Comparison of ENCODE assay signal across 13 mouse cellular contexts in the genomic region with DNA sequence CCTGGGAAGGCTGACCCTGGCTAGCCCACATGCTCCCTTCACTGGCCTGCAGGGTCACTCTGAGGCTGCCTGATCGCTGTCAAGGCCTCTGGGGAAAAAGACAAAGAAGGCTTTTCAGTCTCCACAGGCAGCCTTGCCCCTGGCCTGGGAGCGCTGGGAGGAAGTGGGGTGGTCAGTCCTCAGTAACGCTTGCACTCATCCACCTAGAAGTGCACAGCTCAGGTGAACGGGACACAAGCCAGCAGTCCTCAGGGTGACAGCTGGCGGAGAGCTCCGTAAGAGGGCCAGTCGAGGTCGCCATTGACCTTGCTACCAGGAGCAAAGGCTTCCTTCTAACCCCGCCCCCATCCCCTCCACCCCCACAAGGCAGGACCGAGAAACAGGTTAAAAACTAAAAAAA. TPM values are rescaled to one million over a fixed set of nuclear protein-coding genes. Genes with fewer than 3 reads are reported as not detected.
DNase-seq lines count a peak whose midpoint lies in the region; ATAC-seq and TF ChIP-seq lines count a peak whose summit lies in the region.
"Had no signal": no experiment of that assay in that cellular context is flagged by ENCODE, and none has a peak within 500 bp of the region (broad histone marks: within the 10 kb centered on the region; RNA-seq: fewer than 3 reads in every experiment).

No protein-coding gene starts in this region.

- H3K27me3 ChIP-seq in hindbrain, embryonic 10.5 days (ENCODE audit: insufficient read depth, poor library complexity, severe bottlenecking), result no peaks in the 10 kb centered on the region
- no peaks in the 10 kb centered on the region for H3K27me3 ChIP-seq in hindbrain, postnatal 0 days (ENCODE audit: insufficient read depth, low read length)
- no peaks in the 10 kb centered on the region for H3K27me3 ChIP-seq in testis, adult 2 months (ENCODE audit: control insufficient read depth, insufficient read depth, low read length)
- no peaks in the 10 kb centered on the region for H3K27me3 ChIP-seq in limb, embryonic 12.5 days

- peak overlapping the region; percentile 80 for H3K27ac ChIP-seq in hindbrain, embryonic 10.5 days
- H3K27ac ChIP-seq in hindbrain, postnatal 0 days, result no peak overlapping the region
- H3K27ac ChIP-seq in testis, adult 2 months (ENCODE audit: control insufficient read depth, insufficient read depth, low read depth, low read length), result peak overlapping the region; percentile 54; the same call in 1 of the 2 replicates
- H3K27ac ChIP-seq in limb, embryonic 12.5 days, result peak overlapping the region; percentile 84
- H3K27ac ChIP-seq: hindbrain, embryonic 15.5 days had no signal

- 44% methylated on average over 10 of the region's 10 CpGs for WGBS in hindbrain, embryonic 10.5 days
- WGBS in hindbrain, postnatal 0 days, result 51% methylated on average over 10 of the region's 10 CpGs
- 47% methylated on average over 10 of the region's 10 CpGs for WGBS in limb, embryonic 12.5 days

- H3K9ac ChIP-seq in hindbrain, postnatal 0 days (replicated peaks; ENCODE audit: low read length), result no peak overlapping the region
- H3K9ac ChIP-seq in limb, embryonic 12.5 days (replicated peaks), result no peak overlapping the region; the same call in 1 of the 2 replicates
- H3K9ac ChIP-seq: hindbrain, embryonic 15.5 days had no signal

- no peak for ATAC-seq in hindbrain, postnatal 0 days
- ATAC-seq in limb, embryonic 12.5 days (ENCODE audit: insufficient number of reproducible peaks, insufficient read depth, low FRiP score, low TSS enrichment, low read depth), result no peak

- H3K4me1 ChIP-seq in hindbrain, embryonic 10.5 days (replicated peaks), result peaks cover 21% of the 10 kb centered on the region
- H3K4me1 ChIP-seq in hindbrain, postnatal 0 days (ENCODE audit: insufficient read depth, low read length), result no peaks in the 10 kb centered on the region
- no peaks in the 10 kb centered on the region; the same call in 1 of the 2 replicates for H3K4me1 ChIP-seq in testis, adult 2 months (ENCODE audit: control insufficient read depth, insufficient read depth, low read length)
- peaks cover 20% of the 10 kb centered on the region for H3K4me1 ChIP-seq in limb, embryonic 12.5 days (replicated peaks)

- H3K4me3 ChIP-seq in hindbrain, embryonic 10.5 days, result no peak overlapping the region
- H3K4me3 ChIP-seq in hindbrain, postnatal 0 days (ENCODE audit: low read length), result no peak overlapping the region
- H3K4me3 ChIP-seq in testis, adult 2 months (ENCODE audit: control insufficient read depth, low read depth, low read length), result no peak overlapping the region
- no peak overlapping the region for H3K4me3 ChIP-seq in limb, embryonic 12.5 days (replicated peaks)
- H3K4me3 ChIP-seq: hindbrain, embryonic 15.5 days; megakaryocyte, embryonic 14.5 days; myocyte had no signal

- H3K4me2 ChIP-seq in hindbrain, postnatal 0 days (ENCODE audit: low read depth, low read length), result no peak overlapping the region
- H3K4me2 ChIP-seq in limb, embryonic 12.5 days, result peak overlapping the region; percentile 24
- H3K4me2 ChIP-seq: hindbrain, embryonic 15.5 days had no signal

- no peak for TF ChIP-seq CTCF in hindbrain, postnatal 0 days (IDR thresholded peaks at IDR 0.05; ENCODE audit: low read depth)
- no peak for TF ChIP-seq CTCF in testis, adult 2 months (IDR thresholded peaks at IDR 0.05; ENCODE audit: control insufficient read depth, insufficient read depth, insufficient replicate concordance, low read depth, low read length)

- H3K36me3 ChIP-seq in hindbrain, embryonic 10.5 days, result peaks cover 49% of the 10 kb centered on the region
- H3K36me3 ChIP-seq in hindbrain, postnatal 0 days (ENCODE audit: insufficient read depth, low read length), result no peaks in the 10 kb centered on the region
- H3K36me3 ChIP-seq in testis, adult 2 months (ENCODE audit: control insufficient read depth, insufficient read depth, low read length), result no peaks in the 10 kb centered on the region
- peaks cover 34% of the 10 kb centered on the region for H3K36me3 ChIP-seq in limb, embryonic 12.5 days
- H3K36me3 ChIP-seq: hindbrain, embryonic 15.5 days had no signal

- TF ChIP-seq POLR2A in testis, adult 2 months (IDR thresholded peaks at IDR 0.05; ENCODE audit: control insufficient read depth, low read depth, low read length), result no peak; the same call in 1 of the 2 replicates

- DNase-seq in hindbrain, embryonic 10.5 days (ENCODE audit: low spot score), result peak; percentile 43
- no peak for DNase-seq in hindbrain, postnatal 0 days (ENCODE audit: low spot score)
- DNase-seq in testis, postnatal 14 days (ENCODE audit: low spot score), result no peak
- no peak for DNase-seq in right cerebral cortex, adult 18-20 months
- no peak for DNase-seq in adrenal gland, postnatal 25 days
- DNase-seq in spleen, postnatal 36 days (ENCODE audit: low spot score in 2 of 2), result no peak
- DNase-seq: cerebellum, adult 2 months; thymus, postnatal 25 days had no signal

- peaks cover 4% of the 10 kb centered on the region; the same call in 1 of the 2 replicates for H3K9me3 ChIP-seq in hindbrain, embryonic 10.5 days
- no peaks in the 10 kb centered on the region for H3K9me3 ChIP-seq in hindbrain, postnatal 0 days (ENCODE audit: low read length)
- 0 out of 2 replicates have a peak, but pooled peaks cover 9% of the 10 kb centered on the region for H3K9me3 ChIP-seq in limb, embryonic 12.5 days
- H3K9me3 ChIP-seq: hindbrain, embryonic 15.5 days had no signal

RNA-seq across cellular contexts. Expression of a gene that starts 13.6 kb away (rescaled TPM):
- polyA plus RNA-seq in hindbrain, embryonic 10.5 days (2016; fragmentation: Nextera tagmentation; extraction: Ambion mirVana), result 96.0 and 108 TPM in 2 replicates
- total RNA-seq in hindbrain, postnatal 0 days (2014; rRNA removed), result 14.3 and 21.1 TPM in 2 replicates
- polyA plus RNA-seq in hindbrain, postnatal 0 days (2015; fragmentation: Nextera tagmentation; extraction: Ambion mirVana), result 10.2 and 11.8 TPM in 2 replicates
- polyA plus RNA-seq in testis, adult 2 months (2012; rRNA removed), result 6.8 and 10.1 TPM in 2 replicates
- polyA plus RNA-seq in limb, embryonic 12.5 days (2016; fragmentation: Nextera tagmentation; extraction: Ambion mirVana), result 78.6 and 80.9 TPM in 2 replicates
- total RNA-seq in adrenal gland, postnatal 25 days (2021), result 31.6 and 39.7 TPM in 2 replicates

RNA-seq across cellular contexts. Expression of a gene that starts 37.1 kb away (rescaled TPM):
- 23.8 and 30.0 TPM in 2 replicates for polyA plus RNA-seq in hindbrain, embryonic 10.5 days (2016; fragmentation: Nextera tagmentation; extraction: Ambion mirVana)
- 15.2 and 17.9 TPM in 2 replicates for total RNA-seq in hindbrain, postnatal 0 days (2014; rRNA removed)
- 23.9 and 24.8 TPM in 2 replicates for polyA plus RNA-seq in hindbrain, postnatal 0 days (2015; fragmentation: Nextera tagmentation; extraction: Ambion mirVana)
- 19.5 and 25.9 TPM in 2 replicates for polyA plus RNA-seq in testis, adult 2 months (2012; rRNA removed)
- polyA plus RNA-seq in limb, embryonic 12.5 days (2016; fragmentation: Nextera tagmentation; extraction: Ambion mirVana), result 24.9 and 26.1 TPM in 2 replicates
- 71.8 and 80.4 TPM in 2 replicates for total RNA-seq in adrenal gland, postnatal 25 days (2021)
